Mouse (Mus musculus) liver, embryonic 14.5 days (tissue): ENCODE measurements around the gene Ssbp3.

ENCODE experiments used
- CTCF ChIP-seq: IDR thresholded peaks from 2 replicates; pipeline ENCODE4 v1.5.1; 2016; ENCODE audit warnings: antibody characterized with exemption, low read depth, control low read depth
- EP300 ChIP-seq: IDR thresholded peaks from 2 replicates; pipeline ENCODE4 v1.6.1; 2016; ENCODE audit warnings: antibody characterized with exemption, low read depth

DNA sequence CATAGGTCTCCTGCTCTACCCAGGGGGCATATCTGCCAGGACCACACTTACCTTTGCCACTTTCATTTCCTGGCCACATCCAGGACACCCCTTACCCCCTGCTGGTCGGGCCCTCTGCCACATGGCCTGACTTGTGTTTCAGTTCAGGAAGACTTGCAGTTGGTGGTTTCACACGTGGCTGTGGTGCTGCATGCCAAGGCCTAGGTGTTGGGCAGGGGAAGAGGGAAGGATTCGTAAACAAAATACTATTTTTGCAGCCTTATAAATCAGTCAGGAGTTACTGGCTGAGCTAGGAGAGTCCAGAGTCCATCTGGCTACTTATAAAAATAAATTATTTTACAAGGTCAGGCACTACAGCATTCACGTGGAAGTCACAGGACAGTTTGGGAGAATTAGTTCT lies 95.7 kb downstream of the Ssbp3 start:
- TF ChIP-seq EP300 (no peak), CTCF (no peak)
